Mouse (Mus musculus) embryo, embryonic 10.5 days (tissue): ENCODE data around the gene Rab30.

ENCODE experiments used
- DNase-seq: peaks from one replicate; pipeline ENCODE4 v3.0.0-alpha.2; 2015; ENCODE audit warnings: low spot score

Rab30 gene

GRCm38 (mm10) chr7:92799665-92800595 lies 58.5 kb downstream of the Rab30 start:
- no peak for DNase-seq

- DNase-seq = no peak
Observed at GRCm38 (mm10) chr7:92802158-92802557, 60.8 kb downstream of the Rab30 start.

- DNase-seq = no peak
Observed at GRCm38 (mm10) chr7:92803191-92803590, 61.8 kb downstream of the Rab30 start.

- DNase-seq = no peak
Observed at GRCm38 (mm10) chr7:92804919-92805668, 63.7 kb downstream of the Rab30 start.

GRCm38 (mm10) chr7:92806512-92807188 lies 65.2 kb downstream of the Rab30 start:
- DNase-seq = no peak

GRCm38 (mm10) chr7:92807482-92807881 lies 66.1 kb downstream of the Rab30 start:
- no peak for DNase-seq

GRCm38 (mm10) chr7:92811667-92812279 lies 70.4 kb downstream of the Rab30 start:
- no peak for DNase-seq

GRCm38 (mm10) chr7:92817242-92817641 lies 75.8 kb downstream of the Rab30 start:
- DNase-seq = no peak

- DNase-seq = no peak
Observed at GRCm38 (mm10) chr7:92817886-92818285, 76.5 kb downstream of the Rab30 start.

- no peak for DNase-seq
Observed at GRCm38 (mm10) chr7:92819656-92820055, 78.3 kb downstream of the Rab30 start.

GRCm38 (mm10) chr7:92820410-92820809 lies 79.0 kb downstream of the Rab30 start:
- DNase-seq = no peak

GRCm38 (mm10) chr7:92820941-92821465 lies 79.6 kb downstream of the Rab30 start:
- DNase-seq = no peak

GRCm38 (mm10) chr7:92821871-92822270 lies 80.5 kb downstream of the Rab30 start:
- no peak for DNase-seq

- DNase-seq = no peak
Observed at GRCm38 (mm10) chr7:92822409-92823101, 81.2 kb downstream of the Rab30 start.

GRCm38 (mm10) chr7:92826248-92826647 lies 84.8 kb downstream of the Rab30 start:
- DNase-seq = no peak

- peak; percentile 5 for DNase-seq
Observed at GRCm38 (mm10) chr7:92827981-92828380, 86.6 kb downstream of the Rab30 start.

- no peak for DNase-seq
Observed at GRCm38 (mm10) chr7:92832395-92832794, 91.0 kb downstream of the Rab30 start.

GRCm38 (mm10) chr7:92834391-92834790 lies 93.0 kb downstream of the Rab30 start:
- DNase-seq = no peak

- no peak for DNase-seq
Observed at GRCm38 (mm10) chr7:92836447-92836846, 95.0 kb downstream of the Rab30 start.

- no peak for DNase-seq
Observed at GRCm38 (mm10) chr7:92837226-92837625, 95.8 kb downstream of the Rab30 start.

- DNase-seq = no peak
Observed at GRCm38 (mm10) chr7:92837907-92838306, 96.5 kb downstream of the Rab30 start.
